Mouse (Mus musculus): ENCODE measurements at regions not wholly inside any gene's neighbourhood (a gene's known extent, or its start where the extent isn't known, plus 50 kb on each side); places are given as distances from the start of the nearest gene placed in this dataset.

DNA sequence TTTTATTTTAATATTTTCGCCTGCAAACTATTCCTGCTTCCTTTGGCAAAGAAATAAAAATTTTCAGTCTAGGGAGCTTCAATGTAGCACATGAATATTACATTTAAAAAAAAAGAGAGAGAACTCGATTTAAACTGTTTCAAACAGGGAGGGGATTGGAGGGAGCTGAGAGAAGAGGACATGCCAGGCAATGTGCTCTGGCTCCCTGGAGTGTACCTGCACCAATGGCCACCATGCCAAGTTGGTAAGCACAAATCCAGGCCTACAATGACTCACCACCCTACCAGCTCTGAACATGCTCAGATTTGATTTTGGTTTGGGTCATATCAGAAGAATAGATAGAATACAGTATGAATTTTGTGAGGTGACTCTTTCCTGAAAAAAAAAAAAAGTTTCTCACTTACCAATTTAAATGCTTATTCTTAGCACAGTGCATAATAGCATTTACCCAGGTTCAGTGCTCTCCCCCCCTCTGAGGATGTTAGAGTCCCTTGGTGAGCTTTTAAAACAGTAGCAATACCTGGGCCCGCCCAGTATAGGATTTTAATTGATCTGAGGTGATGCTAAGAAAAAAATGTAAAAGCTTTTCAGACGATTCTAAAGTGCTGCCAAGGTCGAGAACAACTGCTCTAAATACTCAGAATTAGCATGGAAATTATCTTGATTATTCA is 80.5 kb upstream of the Mdfic start:
- no peak overlapping the region for H3K27ac ChIP-seq (ENCODE audit: insufficient read depth, low read length)
- H3K9ac ChIP-seq (ENCODE audit: low read depth, poor library complexity, severe bottlenecking): no peak overlapping the region
- no peak for TF ChIP-seq POLR2A (IDR thresholded peaks at IDR 0.05; ENCODE audit: insufficient read depth, low read length)
- no peak for TF ChIP-seq CTCF (IDR thresholded peaks at IDR 0.05; ENCODE audit: low read depth, low read length)
- no peak for TF ChIP-seq EP300 (IDR thresholded peaks at IDR 0.05; ENCODE audit: insufficient read depth, low read depth, low read length)
- H3K4me3 ChIP-seq (ENCODE audit: low read depth, low read length): no peak overlapping the region
- no peaks in the 10 kb centered on the region for H3K9me3 ChIP-seq (replicated peaks; ENCODE audit: control insufficient read depth, insufficient read depth, low read length, poor library complexity, severe bottlenecking)
- H3K36me3 ChIP-seq (ENCODE audit: control insufficient read depth, insufficient read depth, low read length, poor library complexity, severe bottlenecking): no peaks in the 10 kb centered on the region
- H3K27me3 ChIP-seq (ENCODE audit: control insufficient read depth, insufficient read depth, low read length, poor library complexity, severe bottlenecking): no peaks in the 10 kb centered on the region
- no peaks in the 10 kb centered on the region for H3K4me1 ChIP-seq (ENCODE audit: control insufficient read depth, insufficient read depth, low read length)

GRCm38 (mm10) chr6:15644311-15644710 is 76.2 kb upstream of the Mdfic start:
- Histone ChIP-seq H3K4me1 (ENCODE audit: control insufficient read depth, insufficient read depth, low read length) (no peaks in the 10 kb centered on the region), H3K27ac (ENCODE audit: insufficient read depth, low read length) (no peak overlapping the region)

GRCm38 (mm10) chr6:15647499-15647898 is 73.0 kb upstream of the Mdfic start:
- Histone ChIP-seq H3K4me3 (ENCODE audit: low read depth, low read length) (no peak overlapping the region), H3K9ac (ENCODE audit: low read depth, poor library complexity, severe bottlenecking) (no peak overlapping the region), H3K4me1 (ENCODE audit: control insufficient read depth, insufficient read depth, low read length) (no peaks in the 10 kb centered on the region), H3K27me3 (ENCODE audit: control insufficient read depth, insufficient read depth, low read length, poor library complexity, severe bottlenecking) (no peaks in the 10 kb centered on the region), H3K9me3 (replicated peaks; ENCODE audit: control insufficient read depth, insufficient read depth, low read length, poor library complexity, severe bottlenecking) (no peaks in the 10 kb centered on the region), H3K27ac (ENCODE audit: insufficient read depth, low read length) (no peak overlapping the region), H3K36me3 (ENCODE audit: control insufficient read depth, insufficient read depth, low read length, poor library complexity, severe bottlenecking) (no peaks in the 10 kb centered on the region)
- TF ChIP-seq CTCF (IDR thresholded peaks at IDR 0.05; ENCODE audit: low read depth, low read length): no peak
- TF ChIP-seq POLR2A (IDR thresholded peaks at IDR 0.05; ENCODE audit: insufficient read depth, low read length): no peak
- TF ChIP-seq EP300 (IDR thresholded peaks at IDR 0.05; ENCODE audit: insufficient read depth, low read depth, low read length): no peak

More at GRCm38 (mm10) chr6:15644311-15644710, 76.2 kb upstream of the Mdfic start:
- no peak overlapping the region for H3K4me3 ChIP-seq (ENCODE audit: low read depth, low read length)
- H3K9me3 ChIP-seq (replicated peaks; ENCODE audit: control insufficient read depth, insufficient read depth, low read length, poor library complexity, severe bottlenecking): no peaks in the 10 kb centered on the region
- no peak overlapping the region for H3K9ac ChIP-seq (ENCODE audit: low read depth, poor library complexity, severe bottlenecking)
- no peaks in the 10 kb centered on the region for H3K36me3 ChIP-seq (ENCODE audit: control insufficient read depth, insufficient read depth, low read length, poor library complexity, severe bottlenecking)
- no peaks in the 10 kb centered on the region for H3K27me3 ChIP-seq (ENCODE audit: control insufficient read depth, insufficient read depth, low read length, poor library complexity, severe bottlenecking)
- no peak for TF ChIP-seq POLR2A (IDR thresholded peaks at IDR 0.05; ENCODE audit: insufficient read depth, low read length)
- no peak for TF ChIP-seq CTCF (IDR thresholded peaks at IDR 0.05; ENCODE audit: low read depth, low read length)
- no peak for TF ChIP-seq EP300 (IDR thresholded peaks at IDR 0.05; ENCODE audit: insufficient read depth, low read depth, low read length)
